Mouse (Mus musculus) megakaryocyte progenitor cell, adult 5-6 weeks (primary cell): ENCODE measurements around the gene Katna1. TPM values are rescaled to one million over a fixed set of nuclear protein-coding genes. Genes with fewer than 3 reads are reported as not detected.
"Not testable (repeated sequence)": the region's sequence is repeated elsewhere in the genome, so short reads cannot be mapped to it uniquely, and the experiment has no call there.

Experiments
- ATAC-seq: replicated peaks from 2 replicates; pipeline ENCODE4 v1.8.0; 2016; ENCODE audit warnings: mild to moderate bottlenecking, moderate TSS enrichment, inconsistent platforms; ENCODE audit not compliant: poor library complexity
- total RNA-seq, 2 experiments: library from RNA; stranded (forward) in 1 of 2; stranded (reverse) in 1 of 2; fragments of 157-497, 149-512 nt in 1 of 2; fragments of 200-1000 nt in 1 of 2; gene quantifications; 2 replicates each; pipeline versions ENCODE4 v1.2.3 to v1.2.4; 2015 to 2017

The Katna1 gene
- 59.4 and 80.0 TPM in 2 replicates for total RNA-seq (2015)
- 54.3 and 56.4 TPM in 2 replicates for total RNA-seq (2017)

DNA sequence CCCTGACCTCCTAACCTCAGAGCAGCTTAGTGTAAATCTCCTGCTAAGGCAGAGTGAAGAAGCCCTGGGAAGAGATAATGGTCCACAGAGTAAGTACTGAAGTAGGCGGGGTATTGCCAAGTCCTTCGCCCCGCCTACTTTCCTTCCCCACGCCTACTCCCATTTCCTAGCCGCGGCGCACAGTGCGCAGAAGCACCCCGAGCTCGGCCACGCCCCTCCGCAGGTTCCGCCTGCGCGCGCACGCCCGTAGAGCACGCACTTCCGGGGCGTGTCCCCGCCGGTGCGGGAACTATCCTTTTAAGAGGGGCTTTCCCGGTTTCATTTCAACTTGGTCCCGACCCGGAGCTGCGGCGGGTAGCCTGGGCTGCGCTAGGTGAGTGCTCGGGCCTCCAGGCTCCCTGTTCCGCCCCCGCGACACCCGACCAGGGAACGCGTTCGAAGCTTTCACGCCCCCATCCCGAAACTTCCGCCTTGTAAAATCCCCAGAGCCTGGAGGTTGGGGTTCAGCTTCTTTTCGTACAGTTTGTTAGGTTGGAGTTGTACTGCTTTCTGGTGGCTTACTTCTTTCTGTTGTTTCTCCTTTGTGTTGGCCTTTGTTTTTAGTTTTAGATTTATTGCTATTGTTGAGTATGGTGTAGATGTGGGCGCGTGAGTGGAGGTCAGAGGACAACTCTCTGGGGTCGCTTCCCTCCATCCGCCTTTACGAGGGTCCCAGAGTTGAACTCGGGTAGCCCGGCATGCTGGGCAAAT, at the start of gene Katna1:
Katna1 (plus strand) TSS at position 250 of the 750 bp plus-strand sequence.
- ATAC-seq, result peak; percentile 98

GRCm38 (mm10) chr10:7680731-7681301, 45.0 kb upstream of the Katna1 start, which contains the start of the genes Pcmt1 and Lats1:
Pcmt1 (minus strand) TSS chr10:7681136.
Lats1 (plus strand) TSS chr10:7681214.
- peak; percentile 76 for ATAC-seq

DNA sequence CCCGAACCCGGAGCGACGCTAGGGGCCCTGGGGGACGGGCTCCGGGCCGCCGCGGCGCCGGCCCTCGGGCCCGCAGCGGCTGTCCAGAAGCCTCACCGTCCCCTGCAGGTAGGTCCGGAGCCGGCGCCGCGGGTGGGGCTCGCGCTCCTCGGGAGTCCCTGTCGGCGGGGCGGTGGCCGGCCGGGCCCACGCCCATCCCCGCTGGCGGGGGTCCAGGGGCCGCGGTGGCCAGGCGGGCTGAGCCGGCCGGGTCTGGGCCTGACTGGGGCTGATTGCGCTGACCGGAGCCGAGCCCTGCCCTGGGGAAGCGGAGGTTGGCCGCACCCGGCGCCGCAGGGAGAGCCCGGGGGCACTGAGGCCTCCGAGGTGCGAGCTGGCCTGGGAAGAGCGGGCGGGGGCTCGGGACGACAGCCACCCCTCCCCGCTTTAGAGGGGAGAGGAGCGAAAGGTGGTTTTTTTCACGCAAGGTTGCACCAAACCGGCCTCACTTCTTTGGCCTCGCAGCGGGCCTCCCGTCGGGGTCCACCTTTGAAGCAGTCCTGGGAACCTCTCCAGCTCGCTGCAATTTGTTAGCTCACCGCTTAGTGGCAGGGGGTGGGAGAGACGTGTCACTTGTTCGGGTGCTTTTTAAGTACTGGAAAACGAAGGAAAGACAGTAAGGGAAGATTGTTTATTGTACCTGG, 44.3 kb upstream of the Katna1 start:
- peak; percentile 71 for ATAC-seq

DNA sequence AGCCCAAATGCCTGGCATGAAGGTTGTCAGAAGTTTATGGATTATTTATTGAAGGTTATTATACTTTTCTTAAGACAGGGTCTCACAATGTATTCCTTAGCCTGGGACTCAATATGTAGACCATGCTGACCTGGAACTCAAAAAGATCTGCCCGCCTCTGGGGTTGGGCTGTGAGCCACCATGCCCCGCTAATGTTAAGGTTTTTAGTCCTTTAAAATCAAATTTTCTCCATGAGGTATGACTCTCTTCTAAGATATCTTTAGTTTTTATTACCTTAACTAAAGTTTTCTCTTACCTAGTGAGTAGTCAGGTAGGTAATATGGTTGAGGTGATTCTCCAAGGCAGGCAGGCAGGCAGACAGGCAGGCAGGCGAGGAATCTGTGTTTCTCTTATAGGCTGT, 43.6 kb upstream of the Katna1 start:
- no peak for ATAC-seq

- ATAC-seq, result peak; percentile 51
Measured at GRCm38 (mm10) chr10:7686902-7687301, 38.9 kb upstream of the Katna1 start.

- ATAC-seq, result peak; percentile 98
Measured at GRCm38 (mm10) chr10:7695286-7695685, 30.5 kb upstream of the Katna1 start.

GRCm38 (mm10) chr10:7700120-7700519, 25.7 kb upstream of the Katna1 start:
- ATAC-seq, result peak; percentile 33; the same call in 1 of the 2 replicates

DNA sequence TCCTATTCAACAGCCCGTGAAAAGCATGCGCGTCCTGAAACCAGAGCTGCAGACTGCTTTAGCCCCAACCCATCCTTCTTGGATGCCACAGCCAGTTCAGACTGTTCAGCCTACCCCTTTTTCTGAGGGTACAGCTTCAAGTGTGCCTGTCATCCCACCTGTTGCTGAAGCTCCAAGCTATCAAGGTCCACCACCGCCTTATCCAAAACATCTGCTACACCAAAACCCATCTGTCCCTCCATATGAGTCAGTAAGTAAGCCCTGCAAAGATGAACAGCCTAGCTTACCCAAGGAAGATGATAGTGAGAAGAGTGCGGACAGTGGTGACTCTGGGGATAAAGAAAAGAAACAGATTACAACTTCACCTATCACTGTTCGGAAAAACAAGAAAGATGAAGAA, 23.2 kb upstream of the Katna1 start:
- no peak for ATAC-seq

- no peak for ATAC-seq
Measured at GRCm38 (mm10) chr10:7710121-7710520, 15.7 kb upstream of the Katna1 start.

DNA sequence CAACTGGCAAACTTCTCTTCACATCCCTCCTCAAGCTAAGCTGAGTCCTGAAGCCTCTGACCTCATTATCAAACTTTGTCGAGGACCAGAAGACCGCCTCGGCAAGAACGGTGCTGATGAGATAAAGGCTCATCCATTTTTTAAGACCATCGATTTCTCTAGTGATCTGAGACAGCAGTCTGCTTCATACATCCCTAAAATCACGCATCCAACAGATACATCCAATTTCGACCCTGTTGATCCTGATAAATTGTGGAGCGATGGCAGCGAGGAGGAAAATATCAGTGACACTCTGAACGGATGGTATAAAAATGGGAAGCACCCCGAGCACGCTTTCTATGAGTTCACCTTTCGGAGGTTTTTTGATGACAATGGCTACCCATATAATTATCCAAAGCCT, 13.3 kb upstream of the Katna1 start:
- no peak for ATAC-seq

DNA sequence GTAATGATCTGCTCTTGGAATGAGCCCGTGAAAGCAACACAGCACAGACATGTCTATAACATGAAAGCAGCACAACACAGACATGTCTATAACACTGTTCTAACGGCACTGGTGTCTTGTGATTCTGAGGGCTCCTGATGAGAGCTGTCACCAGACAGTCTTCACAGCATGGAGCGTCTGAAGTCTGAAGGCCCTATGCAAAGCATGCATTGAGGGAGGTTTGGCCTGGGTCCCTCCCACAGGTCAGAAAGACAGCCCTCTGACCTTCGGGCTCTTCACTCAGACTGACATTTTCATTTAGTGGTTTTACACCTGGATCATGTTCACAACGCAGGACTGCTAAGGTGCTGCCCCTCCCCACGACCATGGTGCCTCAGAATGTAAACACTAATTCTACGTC, 10.7 kb upstream of the Katna1 start:
- no peak for ATAC-seq

GRCm38 (mm10) chr10:7726501-7726812, 657 bp downstream of the Katna1 start:
- ATAC-seq, result no peak

DNA sequence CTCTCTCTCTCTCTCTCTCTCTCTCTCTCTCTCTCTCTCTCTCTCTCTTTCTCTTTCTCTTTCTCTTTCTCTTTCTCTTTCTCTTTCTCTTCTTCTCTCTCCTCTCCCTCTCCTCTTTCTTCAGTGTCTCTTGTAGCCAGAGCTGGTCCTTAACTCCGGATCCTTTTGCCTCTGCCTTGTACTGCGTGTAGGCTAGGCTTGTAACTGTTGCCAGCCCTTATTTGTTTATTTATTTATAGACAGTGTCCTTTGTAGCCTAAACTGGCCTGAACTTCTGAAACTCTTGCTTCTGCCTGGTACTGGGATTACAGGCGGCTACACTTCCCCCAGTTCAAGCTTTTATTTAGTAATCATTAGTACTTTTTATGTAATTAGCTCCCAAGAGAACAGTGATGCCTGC, 1.2 kb downstream of the Katna1 start:
- ATAC-seq, result no peak

DNA sequence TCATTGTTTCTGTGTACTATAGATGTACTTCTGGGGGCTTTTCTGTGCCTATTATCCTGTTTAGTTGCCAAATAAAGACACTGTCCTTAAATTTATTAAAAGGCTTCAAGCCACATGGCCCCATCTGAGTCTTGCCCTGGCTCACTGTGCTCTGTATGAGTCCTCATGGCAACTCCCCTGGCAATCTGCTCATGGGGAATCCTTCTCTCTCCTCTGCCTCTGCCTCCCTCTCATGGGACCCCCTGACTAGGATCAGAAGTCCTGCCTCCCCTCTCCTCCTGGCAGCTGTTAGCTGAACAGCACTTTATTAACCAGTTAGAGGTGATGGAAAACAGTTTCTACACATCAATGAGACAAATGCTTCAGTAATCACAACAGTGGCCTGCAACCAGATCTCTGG, 5.8 kb downstream of the Katna1 start:
- no peak for ATAC-seq

GRCm38 (mm10) chr10:7737122-7737521, 11.3 kb downstream of the Katna1 start:
- no peak for ATAC-seq

DNA sequence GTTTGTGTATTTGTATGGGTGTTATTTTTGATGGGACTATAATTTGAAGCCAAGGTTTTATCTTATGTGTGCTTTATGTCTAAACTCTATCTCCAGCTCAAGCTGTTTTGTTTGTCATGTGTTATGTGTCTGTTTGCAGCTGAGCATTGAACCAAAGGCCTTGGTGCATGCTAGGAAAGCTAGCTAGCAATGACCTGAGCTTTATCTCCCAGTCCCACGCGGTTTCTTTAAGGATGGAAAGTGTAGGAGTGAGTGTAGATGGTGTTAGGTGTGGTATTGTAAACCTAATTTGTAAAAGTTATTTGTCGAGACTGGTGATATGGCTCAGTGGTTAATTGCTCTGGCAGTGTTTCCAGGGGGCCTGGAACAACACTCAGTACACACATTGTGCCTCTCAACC, 12.1 kb downstream of the Katna1 start:
- ATAC-seq, result peak; percentile 80

DNA sequence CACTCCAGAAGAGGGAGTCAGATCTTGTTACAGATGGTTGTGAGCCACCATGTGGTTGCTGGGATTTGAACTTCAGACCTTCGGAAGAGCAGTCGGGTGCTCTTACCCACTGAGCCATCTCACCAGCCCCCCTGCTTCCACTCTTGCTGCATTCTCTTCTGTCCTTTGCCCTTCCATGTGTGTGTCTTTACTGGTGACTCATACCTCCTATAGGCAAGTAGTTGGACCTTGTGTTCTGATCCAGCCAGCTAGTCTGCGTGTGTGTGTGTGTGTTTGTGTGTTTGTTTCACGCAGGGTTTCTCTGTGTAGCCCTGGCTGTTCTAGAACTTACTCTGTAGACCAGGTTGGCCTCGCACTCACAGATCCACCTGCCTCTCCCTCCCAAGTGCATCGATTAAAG, 19.7 kb downstream of the Katna1 start:
- not testable (repeated sequence) for ATAC-seq

- no peak for ATAC-seq
Measured at GRCm38 (mm10) chr10:7748752-7749151, 23.0 kb downstream of the Katna1 start.

GRCm38 (mm10) chr10:7757544-7757943, 31.7 kb downstream of the Katna1 start:
- ATAC-seq, result peak; percentile 65

- ATAC-seq, result no peak
Measured at GRCm38 (mm10) chr10:7772346-7772745, 46.5 kb downstream of the Katna1 start.

- ATAC-seq, result no peak
Measured at GRCm38 (mm10) chr10:7772769-7773168, 47.0 kb downstream of the Katna1 start.

- ATAC-seq, result no peak
Measured at GRCm38 (mm10) chr10:7775421-7775820, 49.6 kb downstream of the Katna1 start.
